Mouse (Mus musculus): ENCODE measurements around the gene Mecom. TPM values are rescaled to one million over a fixed set of nuclear protein-coding genes. Genes with fewer than 3 reads are reported as not detected.

Gene Mecom
- total RNA-seq, 2 experiments from 2014 or later, result 2.4 to 3.1 TPM

DNA sequence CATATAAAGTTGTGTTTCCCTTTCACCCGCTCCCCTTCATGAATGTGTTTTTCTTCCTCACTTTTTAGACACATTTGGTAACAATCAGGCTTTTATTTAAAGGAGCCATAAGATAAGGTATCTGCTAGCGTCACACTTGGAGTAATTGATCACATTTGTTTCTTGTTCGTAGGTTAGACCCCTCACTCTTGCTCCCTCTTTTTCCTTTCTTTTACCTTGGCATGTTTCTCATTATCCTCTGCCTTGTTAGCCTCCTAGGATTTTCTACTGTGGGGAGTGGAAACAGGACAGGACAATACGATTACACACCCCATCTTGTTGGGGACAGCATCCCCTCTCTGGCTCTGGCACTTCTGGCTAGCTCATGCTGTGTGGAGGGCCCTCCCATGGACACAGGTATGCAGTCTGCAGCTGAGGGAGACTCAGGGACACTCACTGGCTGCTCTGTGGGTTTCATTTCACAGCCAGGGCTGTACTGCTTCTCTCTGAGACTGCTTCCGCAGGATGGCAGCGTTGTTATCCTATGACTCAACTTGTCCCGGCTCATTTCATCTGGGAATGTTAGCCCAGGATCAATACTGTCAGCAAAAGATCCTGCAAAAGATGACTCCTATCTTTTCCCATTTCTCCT is 334.2 kb downstream of the Mecom start:
- no peak for DNase-seq (ENCODE audit: low spot score in 2 of 2)

- DNase-seq (ENCODE audit: low spot score in 2 of 2), result no peak
Observed at GRCm38 (mm10) chr3:30212802-30213201, 335.0 kb downstream of the Mecom start.

DNA sequence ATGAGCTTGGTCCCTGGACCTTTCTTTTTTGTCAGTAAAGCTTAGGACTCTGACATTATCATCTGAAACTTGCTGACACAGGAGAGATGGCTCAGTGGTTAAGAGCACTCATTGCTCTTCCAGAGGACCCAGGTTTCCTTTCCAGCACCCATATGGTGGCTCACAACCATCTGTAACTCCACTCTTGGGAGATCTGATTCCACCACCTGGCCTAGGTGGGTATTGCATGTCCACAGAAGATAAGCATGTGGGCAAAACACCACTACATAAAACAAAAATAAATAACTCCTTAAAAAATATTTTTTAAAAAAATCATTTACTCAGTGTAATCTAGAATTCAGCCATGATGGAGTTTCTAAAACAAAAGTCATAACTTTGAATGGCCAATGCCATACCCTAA is 338.7 kb downstream of the Mecom start:
- DNase-seq (ENCODE audit: low spot score in 2 of 2), result no peak

DNA sequence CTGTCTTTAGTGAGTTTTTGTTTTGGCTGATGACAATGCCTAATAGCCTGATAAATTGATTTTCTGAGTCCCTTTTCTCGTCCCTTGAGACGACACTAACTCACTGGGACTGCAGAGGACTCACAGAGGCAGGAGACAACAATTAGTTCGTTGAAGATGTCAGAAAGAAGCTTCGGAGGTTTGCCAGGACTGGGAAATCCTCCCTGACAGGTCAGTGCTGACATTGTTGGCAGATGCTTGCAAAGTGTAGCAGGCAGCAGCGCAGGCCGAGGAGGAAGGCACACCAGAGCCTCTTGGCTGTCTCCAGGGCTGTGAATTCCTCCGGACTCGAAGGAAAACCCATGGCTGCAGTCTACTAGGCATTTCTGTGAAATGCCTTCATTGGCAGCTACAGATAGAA is 339.9 kb downstream of the Mecom start:
- no peak for DNase-seq (ENCODE audit: low spot score in 2 of 2)

DNA sequence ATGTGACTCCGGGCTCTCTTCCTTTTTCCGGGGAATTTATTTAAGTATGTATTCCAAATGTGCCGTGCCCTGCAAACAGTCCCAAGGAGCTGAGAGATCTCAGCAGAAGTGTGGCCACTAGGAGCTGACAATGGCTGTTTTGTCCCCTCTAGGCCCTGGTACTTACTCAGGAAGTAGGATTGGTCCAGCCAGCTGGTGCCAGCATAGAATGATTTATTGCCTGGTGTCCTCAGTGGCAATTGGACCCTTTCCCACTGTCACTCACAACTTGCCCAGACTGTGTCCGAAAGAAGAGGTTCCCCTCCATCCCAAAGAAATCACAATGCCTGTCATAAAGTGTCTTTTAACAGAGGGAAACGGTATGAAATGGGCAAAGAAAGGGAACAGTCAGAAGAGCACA is 340.4 kb downstream of the Mecom start:
- no peak for DNase-seq (ENCODE audit: low spot score in 2 of 2)

DNA sequence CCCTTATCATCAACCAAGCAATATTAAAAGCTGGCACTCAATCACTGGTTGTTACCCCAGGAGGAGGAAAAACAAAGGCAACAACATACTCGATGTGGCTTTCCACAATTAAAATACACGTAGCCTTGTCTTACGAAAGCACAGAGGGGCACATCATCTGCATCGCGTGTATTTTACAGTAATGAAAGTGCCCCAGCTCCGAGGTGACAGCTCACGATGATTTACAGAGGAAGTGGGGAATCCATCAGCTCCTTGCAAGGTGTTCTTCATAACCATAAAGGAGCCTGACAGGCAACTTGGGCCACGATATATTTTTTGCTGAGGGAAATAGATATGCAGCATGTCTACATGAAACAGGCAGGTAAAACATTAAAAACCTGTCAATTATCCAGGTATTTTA is 341.7 kb downstream of the Mecom start:
- DNase-seq (ENCODE audit: low spot score in 2 of 2), result no peak

GRCm38 (mm10) chr3:30203764-30204163 is 344.0 kb downstream of the Mecom start:
- no peak for DNase-seq (ENCODE audit: low spot score in 2 of 2)

- DNase-seq (ENCODE audit: low spot score in 2 of 2), result no peak
Observed at GRCm38 (mm10) chr3:30198854-30199253, 349.0 kb downstream of the Mecom start.

- no peak for DNase-seq (ENCODE audit: low spot score in 2 of 2)
Observed at GRCm38 (mm10) chr3:30198227-30198626, 349.6 kb downstream of the Mecom start.

GRCm38 (mm10) chr3:30195186-30195585 is 352.6 kb downstream of the Mecom start:
- no peak for DNase-seq (ENCODE audit: low spot score in 2 of 2)

- no peak for DNase-seq (ENCODE audit: low spot score in 2 of 2)
Observed at GRCm38 (mm10) chr3:30192294-30193007, 355.4 kb downstream of the Mecom start.

DNA sequence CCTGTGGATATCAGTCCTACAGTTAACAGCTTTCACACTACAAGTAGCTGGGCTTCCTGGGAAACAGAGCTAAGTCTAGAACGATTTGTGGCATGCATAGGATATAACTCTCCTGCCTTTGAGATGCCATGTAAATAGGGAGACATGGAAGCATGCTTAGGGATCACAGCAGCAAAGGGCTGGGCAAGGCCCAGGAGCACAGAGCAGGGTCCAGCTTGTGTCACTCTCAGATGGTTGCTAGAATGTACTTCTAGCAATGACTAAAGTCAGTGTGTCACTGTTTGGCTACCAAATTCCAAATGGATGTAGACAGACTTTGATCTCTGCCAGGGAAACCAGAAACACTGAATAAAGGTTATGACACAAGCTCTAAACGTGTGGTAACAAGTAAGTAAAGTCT is 358.5 kb downstream of the Mecom start:
- no peak for DNase-seq (ENCODE audit: low spot score in 2 of 2)

DNA sequence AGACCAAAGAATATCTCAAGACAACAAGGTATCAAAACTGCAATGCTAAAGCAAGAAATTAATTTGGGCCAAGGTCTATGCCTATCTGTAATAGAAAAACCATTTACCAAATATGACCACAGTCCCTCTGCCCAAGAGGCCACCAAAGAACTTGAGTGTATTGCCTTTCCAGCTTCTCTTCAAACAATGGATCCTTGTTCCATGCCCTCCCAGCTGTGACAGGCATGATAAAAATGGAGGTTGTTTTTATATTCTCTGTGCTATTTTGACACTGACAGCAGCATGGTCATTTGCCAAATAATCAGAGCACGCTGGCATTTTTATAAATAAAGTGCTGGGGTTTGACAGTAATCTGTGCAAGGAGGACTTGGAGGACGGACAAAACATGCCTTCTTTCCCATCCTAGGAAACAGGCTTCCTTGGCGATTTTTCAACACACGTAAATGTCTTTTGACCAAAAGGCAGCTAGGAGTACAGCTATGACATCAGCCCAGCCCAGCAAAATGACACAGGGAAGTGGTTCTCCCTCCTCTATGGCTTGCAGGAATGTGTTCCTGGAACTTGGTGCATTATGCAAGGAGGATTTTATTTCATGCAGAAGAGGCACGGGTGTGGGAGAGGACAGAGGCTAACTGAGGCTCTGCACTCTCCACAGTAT is 359.9 kb downstream of the Mecom start:
- DNase-seq (ENCODE audit: low spot score in 2 of 2), result no peak

- no peak for DNase-seq (ENCODE audit: low spot score in 2 of 2)
Observed at GRCm38 (mm10) chr3:30181807-30182481, 365.9 kb downstream of the Mecom start.

GRCm38 (mm10) chr3:30176615-30177014 is 371.2 kb downstream of the Mecom start:
- DNase-seq (ENCODE audit: low spot score in 2 of 2), result no peak

GRCm38 (mm10) chr3:30173812-30174211 is 374.0 kb downstream of the Mecom start:
- DNase-seq (ENCODE audit: low spot score in 2 of 2), result no peak

DNA sequence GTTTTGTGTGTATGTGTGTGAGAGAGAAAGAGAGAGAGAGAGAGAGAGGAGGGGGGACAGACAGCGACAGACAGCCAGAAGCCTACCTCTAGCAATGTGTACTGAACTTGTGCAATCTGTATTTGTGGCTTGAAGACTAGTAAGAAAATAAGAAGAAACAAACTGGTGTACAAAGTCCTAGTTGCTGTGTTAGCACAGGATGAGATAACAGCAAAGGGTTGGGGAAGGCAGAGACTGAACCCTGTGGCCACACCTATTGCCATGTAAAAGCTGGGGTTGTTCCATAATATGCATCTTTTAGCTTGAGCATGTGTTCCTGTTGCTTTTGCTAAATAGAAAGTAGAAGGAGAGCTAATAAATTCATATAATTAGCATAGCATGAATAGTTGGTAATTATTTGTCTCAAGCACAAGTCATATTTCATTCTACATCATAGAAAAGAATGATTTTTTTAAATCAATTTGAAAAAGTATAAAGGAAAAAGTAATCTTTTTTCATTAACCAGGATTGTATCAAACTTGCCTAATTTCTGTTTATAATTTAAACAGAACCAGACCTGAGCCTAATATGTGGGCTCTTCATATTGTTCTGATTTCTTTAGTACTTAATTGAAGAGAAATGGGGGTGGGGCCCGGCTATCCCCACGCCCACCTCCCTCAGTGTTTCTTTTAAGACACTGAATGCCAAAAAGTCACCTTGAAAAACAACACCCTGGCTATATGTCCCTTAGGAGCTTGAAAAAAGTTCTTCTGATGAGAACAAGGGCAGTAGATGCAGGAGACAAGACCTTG is 379.2 kb downstream of the Mecom start:
- DNase-seq (ENCODE audit: low spot score in 2 of 2), result no peak

DNA sequence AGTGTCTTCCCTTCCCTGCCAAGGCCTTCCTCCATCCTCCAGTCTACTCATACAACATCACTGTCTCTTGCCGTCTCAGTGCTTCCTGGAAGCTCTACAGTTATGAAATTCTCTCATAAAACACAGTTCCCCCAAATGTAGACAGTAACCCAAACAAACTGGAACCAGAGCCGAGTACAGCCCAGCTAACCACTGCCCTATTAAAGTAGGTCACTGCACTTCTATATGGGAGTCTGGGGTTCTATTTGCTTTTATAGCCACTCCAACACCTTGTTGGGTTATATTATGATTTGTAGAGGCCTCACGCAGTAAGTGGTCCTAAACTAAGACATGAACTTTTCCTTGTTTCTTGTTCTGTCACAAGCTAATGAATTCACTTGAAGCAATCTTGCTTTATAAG is 380.8 kb downstream of the Mecom start:
- no peak for DNase-seq (ENCODE audit: low spot score in 2 of 2)

DNA sequence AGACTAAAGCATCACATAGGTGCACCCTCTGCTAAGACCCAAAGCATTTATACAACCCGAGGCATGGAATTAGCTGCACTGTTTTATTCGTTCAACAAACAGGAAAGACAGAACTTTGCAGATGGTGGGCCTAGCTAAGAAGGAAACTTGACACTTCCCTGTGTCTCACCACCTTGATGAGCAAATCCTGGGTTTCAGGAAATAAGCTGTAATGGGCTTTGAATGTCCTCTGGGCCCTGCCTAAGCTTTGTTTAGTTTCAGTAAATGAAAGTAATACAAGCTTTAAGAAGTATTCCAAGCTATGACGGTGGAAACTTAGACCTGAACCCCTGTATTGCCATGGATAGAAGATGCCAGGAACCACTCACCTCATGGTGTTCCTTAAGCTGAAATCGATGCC is 383.0 kb downstream of the Mecom start:
- no peak for DNase-seq (ENCODE audit: low spot score in 2 of 2)

DNA sequence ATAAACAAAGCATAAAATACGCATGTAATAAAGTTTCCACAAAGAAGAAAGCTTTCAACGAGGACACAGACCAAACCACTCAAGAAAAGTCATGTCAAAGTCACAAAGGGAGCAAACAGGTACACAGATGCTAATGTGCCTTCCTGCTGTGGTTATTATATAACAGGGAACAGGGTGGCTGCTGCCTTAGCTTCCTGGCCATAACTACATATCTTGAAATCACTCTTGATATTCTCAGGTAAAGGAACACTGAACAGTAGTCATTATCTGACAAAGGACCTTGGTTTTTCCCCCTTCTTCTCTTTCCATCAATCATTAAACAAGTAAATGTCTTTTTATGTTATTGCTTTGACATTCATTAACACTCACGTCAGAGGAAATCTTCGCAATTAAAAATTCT is 384.4 kb downstream of the Mecom start:
- DNase-seq (ENCODE audit: low spot score in 2 of 2), result no peak

DNA sequence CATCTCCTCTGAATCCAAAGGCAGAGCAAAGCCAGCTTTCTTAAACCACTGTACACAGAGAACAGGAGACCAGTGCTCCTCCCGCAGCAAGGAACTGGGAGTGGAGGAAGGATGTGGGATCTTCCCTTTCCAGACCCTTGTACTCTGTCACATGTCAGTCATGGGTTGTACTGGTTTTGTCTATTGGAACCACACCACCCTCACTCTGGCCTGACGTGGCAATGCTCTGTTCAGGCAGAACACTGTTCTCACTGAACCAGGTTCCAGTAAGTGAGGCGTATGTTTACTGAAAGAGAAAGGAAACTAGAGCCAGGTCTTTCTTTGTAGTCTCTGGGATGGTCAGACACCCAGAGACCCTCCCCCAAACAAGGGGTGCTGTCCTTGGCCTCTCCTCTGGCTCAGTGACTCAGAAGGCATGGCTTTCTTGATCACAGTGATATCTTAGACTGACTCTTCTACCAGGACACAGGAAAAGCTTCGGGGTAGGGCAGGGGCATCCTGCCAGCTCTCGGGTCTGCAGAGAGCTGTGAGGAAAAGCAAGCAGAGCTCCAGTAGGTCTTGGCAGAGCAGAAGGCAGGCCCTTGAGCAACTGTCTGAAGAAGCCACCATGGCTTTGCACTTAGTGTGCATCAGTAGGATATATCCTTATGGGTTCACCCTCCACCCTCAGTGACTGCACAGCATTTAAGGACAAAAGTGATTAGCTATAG is 386.7 kb downstream of the Mecom start:
- DNase-seq (ENCODE audit: low spot score in 2 of 2), result no peak

Data from layer of hippocampus, adult 18-20 months (tissue).